Mouse (Mus musculus) CH12.LX (cell line): ENCODE data around the gene H2-DMa. TPM values are rescaled to one million over a fixed set of nuclear protein-coding genes. Genes with fewer than 3 reads are reported as not detected.

Experiments
- DNase-seq: peaks from one replicate; pipeline ENCODE4 v3.0.0-alpha.2; 2013; ENCODE audit errors: extremely low read depth
- H3K27ac ChIP-seq: 2 replicates; pipeline ENCODE4 v1.5.1; 2012; ENCODE audit warnings: low read depth, mild to moderate bottlenecking, control low read depth, moderate library complexity; ENCODE audit not compliant: insufficient read depth
- H3K27me3 ChIP-seq: replicated peaks from 2 replicates; pipeline ENCODE3; 2012; ENCODE audit warnings: inconsistent platforms
- H3K36me3 ChIP-seq, 2 experiments: replicated peaks in 1 of 2; 2 replicates each; pipeline versions ENCODE3 to v1.6.1; 2012; ENCODE audit warnings: inconsistent platforms in 1 of 2, low read length in 1 of 2, mild to moderate bottlenecking in 1 of 2, mixed read lengths in 1 of 2, moderate library complexity in 1 of 2; ENCODE audit not compliant: control insufficient read depth in 1 of 2, insufficient read depth in 1 of 2
- H3K4me1 ChIP-seq, 2 experiments: 2 replicates each; pipeline ENCODE4 v1.6.1; 2012; ENCODE audit warnings: inconsistent platforms in 1 of 2, moderate library complexity in 1 of 2; ENCODE audit not compliant: insufficient read depth in 2 of 2, control insufficient read depth in 1 of 2
- H3K4me2 ChIP-seq: 2 replicates; pipeline ENCODE4 v1.6.1; 2012; ENCODE audit warnings: low read depth, mild to moderate bottlenecking, control low read depth; ENCODE audit not compliant: poor library complexity, insufficient read depth, severe bottlenecking
- H3K4me3 ChIP-seq, 3 experiments: fragments of 150-350 bp in 1 of 3; sonication (generic) in 1 of 3; replicated peaks in 1 of 3; 2 replicates each; pipeline versions ENCODE3 to v1.5.1; 2011 to 2012; ENCODE audit warnings: low read depth in 2 of 3, low read length in 2 of 3, mild to moderate bottlenecking in 2 of 3, moderate library complexity in 2 of 3, control low read depth in 1 of 3, improper control_type of control experiment in 1 of 3, inconsistent platforms in 1 of 3, mixed read lengths in 1 of 3; ENCODE audit not compliant: poor library complexity in 1 of 3
- H3K79me2 ChIP-seq: replicated peaks from 2 replicates; pipeline ENCODE4 v1.6.1; 2012; ENCODE audit warnings: mild to moderate bottlenecking, moderate library complexity; ENCODE audit not compliant: control insufficient read depth, poor library complexity, insufficient read depth, severe bottlenecking; ENCODE audit errors: extremely low read depth
- H3K9ac ChIP-seq: 2 replicates; pipeline ENCODE4 v1.6.1; 2012; ENCODE audit warnings: low read depth, mild to moderate bottlenecking, control low read depth, moderate library complexity; ENCODE audit not compliant: insufficient read depth
- H3K9me3 ChIP-seq: replicated peaks from 2 replicates; pipeline ENCODE3; 2012; ENCODE audit warnings: low read length, inconsistent platforms, mixed read lengths
- BHLHE40 ChIP-seq: IDR thresholded peaks from 2 replicates; pipeline ENCODE4 v1.6.1; 2011; ENCODE audit warnings: mild to moderate bottlenecking, low read depth, low read length, improper control_type of control experiment
- CHD1 ChIP-seq: IDR thresholded peaks from 2 replicates; pipeline ENCODE4 v1.6.1; 2012; ENCODE audit warnings: low read depth, low read length, improper control_type of control experiment, inconsistent platforms
- ELF1 ChIP-seq: IDR thresholded peaks from 2 replicates; pipeline ENCODE4 v1.6.1; 2014; ENCODE audit warnings: low read depth, mild to moderate bottlenecking, inconsistent platforms, low read length, improper control_type of control experiment
- EP300 ChIP-seq: IDR thresholded peaks from 2 replicates; pipeline ENCODE4 v1.6.1; 2011; ENCODE audit warnings: low read length, improper control_type of control experiment
- ETS1 ChIP-seq: conservative IDR thresholded peaks from 2 replicates; pipeline ENCODE4 v1.6.1; 2012; ENCODE audit warnings: low read depth, mild to moderate bottlenecking, inconsistent platforms, low read length, improper control_type of control experiment, moderate library complexity
- GABPA ChIP-seq: IDR thresholded peaks from 2 replicates; pipeline ENCODE4 v1.6.1; 2012; ENCODE audit warnings: low read depth, low read length, improper control_type of control experiment, inconsistent platforms; ENCODE audit not compliant: insufficient replicate concordance
- HCFC1 ChIP-seq: IDR thresholded peaks from 2 replicates; pipeline ENCODE4 v1.6.1; 2012; ENCODE audit warnings: low read depth, mild to moderate bottlenecking, inconsistent platforms, low read length, improper control_type of control experiment
- IRF4 ChIP-seq: IDR thresholded peaks from 2 replicates; pipeline ENCODE4 v1.6.1; 2014; ENCODE audit warnings: low read depth, mild to moderate bottlenecking, inconsistent platforms, low read length, improper control_type of control experiment
- JUN ChIP-seq: IDR thresholded peaks from 2 replicates; pipeline ENCODE4 v1.6.1; 2011; ENCODE audit warnings: low read depth, mild to moderate bottlenecking, low read length, improper control_type of control experiment, moderate library complexity; ENCODE audit not compliant: insufficient read depth
- JUND ChIP-seq: conservative IDR thresholded peaks from 2 replicates; pipeline ENCODE4 v1.6.1; 2011; ENCODE audit warnings: low read depth, low read length, improper control_type of control experiment
- KAT2A ChIP-seq: IDR thresholded peaks from 2 replicates; pipeline ENCODE4 v1.6.1; 2012; ENCODE audit warnings: low read length, improper control_type of control experiment, inconsistent platforms; ENCODE audit not compliant: insufficient replicate concordance
- MAFK ChIP-seq: IDR thresholded peaks from 2 replicates; pipeline ENCODE4 v1.6.1; 2011; ENCODE audit warnings: low read length, improper control_type of control experiment; ENCODE audit not compliant: insufficient replicate concordance
- MAX ChIP-seq: IDR thresholded peaks from 2 replicates; pipeline ENCODE4 v1.6.1; 2011; ENCODE audit warnings: low read length, improper control_type of control experiment
- MAZ ChIP-seq: IDR thresholded peaks from 2 replicates; pipeline ENCODE4 v1.6.1; 2012; ENCODE audit warnings: low read depth, mild to moderate bottlenecking, inconsistent platforms, low read length, improper control_type of control experiment, moderate library complexity
- MYC ChIP-seq: IDR thresholded peaks from 2 replicates; pipeline ENCODE4 v1.6.1; 2011; ENCODE audit warnings: low read depth, mild to moderate bottlenecking, improper control_type of control experiment, low read length
- NRF1 ChIP-seq: IDR thresholded peaks from 2 replicates; pipeline ENCODE4 v1.6.1; 2014; ENCODE audit warnings: low read depth, mild to moderate bottlenecking, inconsistent platforms, low read length, improper control_type of control experiment, moderate library complexity
- PAX5 ChIP-seq: IDR thresholded peaks from 2 replicates; pipeline ENCODE4 v1.6.1; 2012; ENCODE audit warnings: low read length, inconsistent platforms, mixed read lengths
- POLR2A ChIP-seq: IDR thresholded peaks from 2 replicates; pipeline ENCODE4 v1.6.1; 2011; ENCODE audit warnings: low read depth, mild to moderate bottlenecking, improper control_type of control experiment, low read length
- POLR2AphosphoS2 ChIP-seq: IDR thresholded peaks from 2 replicates; pipeline ENCODE4 v1.6.1; 2011; ENCODE audit warnings: low read depth, low read length, improper control_type of control experiment
- RAD21 ChIP-seq: IDR thresholded peaks from 2 replicates; pipeline ENCODE4 v1.6.1; 2011; ENCODE audit warnings: low read depth, mild to moderate bottlenecking, low read length, improper control_type of control experiment, moderate library complexity
- RCOR1 ChIP-seq: conservative IDR thresholded peaks from 2 replicates; pipeline ENCODE4 v1.6.1; 2012; ENCODE audit warnings: low read depth, mild to moderate bottlenecking, inconsistent platforms, low read length, improper control_type of control experiment
- SIN3A ChIP-seq: IDR thresholded peaks from 2 replicates; pipeline ENCODE4 v1.6.1; 2012; ENCODE audit warnings: low read length, improper control_type of control experiment, inconsistent platforms
- SMC3 ChIP-seq: IDR thresholded peaks from 2 replicates; pipeline ENCODE4 v1.6.1; 2011; ENCODE audit warnings: low read depth, low read length, improper control_type of control experiment
- TBP ChIP-seq: conservative IDR thresholded peaks from 2 replicates; pipeline ENCODE4 v1.6.1; 2011; ENCODE audit warnings: low read depth, low read length, improper control_type of control experiment
- TCF12 ChIP-seq: IDR thresholded peaks from 2 replicates; pipeline ENCODE4 v1.6.1; 2014; ENCODE audit warnings: low read depth, mild to moderate bottlenecking, inconsistent platforms, low read length, improper control_type of control experiment
- UBTF ChIP-seq: IDR thresholded peaks from 2 replicates; pipeline ENCODE4 v1.6.1; 2012; ENCODE audit warnings: low read depth, mild to moderate bottlenecking, inconsistent platforms, low read length, improper control_type of control experiment, moderate library complexity
- USF1 ChIP-seq: IDR thresholded peaks from 2 replicates; pipeline ENCODE4 v1.6.1; 2014; ENCODE audit warnings: low read depth, mild to moderate bottlenecking, inconsistent platforms, low read length, improper control_type of control experiment
- USF2 ChIP-seq: conservative IDR thresholded peaks from 2 replicates; pipeline ENCODE4 v1.6.1; 2011; ENCODE audit warnings: low read depth, low read length, improper control_type of control experiment
- ZC3H11A ChIP-seq: IDR thresholded peaks from 2 replicates; pipeline ENCODE4 v1.6.1; 2012; ENCODE audit warnings: low read depth, mild to moderate bottlenecking, inconsistent platforms, low read length, improper control_type of control experiment
- ZKSCAN1 ChIP-seq: IDR thresholded peaks from 2 replicates; pipeline ENCODE4 v1.6.1; 2012; ENCODE audit warnings: low read depth, inconsistent platforms, low read length, improper control_type of control experiment, borderline replicate concordance
- ZNF384 ChIP-seq: IDR thresholded peaks from 2 replicates; pipeline ENCODE4 v1.6.1; 2012; ENCODE audit warnings: low read depth, low read length, improper control_type of control experiment, inconsistent platforms
- dilution Hi-C: fragments of 300-500 bp; cut with MboI; formaldehyde crosslinking; loops from 2 replicates; pipeline ENCODE4 v1.14.3; 2020; ENCODE audit warnings: low sequenced_read_pairs; ENCODE audit not compliant: extremely low pct_unique_long_range_greater_than_20kb, extremely low pct_ligation_motif_present
- in situ Hi-C: fragments of 300-500 bp; cut with MboI; formaldehyde crosslinking; loops from 3 replicates; pipeline ENCODE4 v1.14.3; 2019; ENCODE audit warnings: low sequenced_read_pairs, low pct_ligation_motif_present, low pct_unique_long_range_greater_than_20kb, mixed read lengths
- polyA plus RNA-seq: library from polyadenylated mRNA; unstranded; fragments of >175 nt; gene quantifications from 2 replicates; pipeline ENCODE4 v1.2.1, GENCODE M21; 2012; ENCODE audit warnings: low read depth; ENCODE audit not compliant: insufficient read length
- total RNA-seq, 2 experiments: library from RNA; depleted of rRNA; stranded (reverse); fragments of 300-350 nt in 1 of 2; fragments of >200 nt in 1 of 2; gene quantifications; 2 replicates each; pipeline ENCODE4 v1.2.3; 2012 to 2014

The H2-DMa gene
- total and polyA plus RNA-seq, 3 experiments = 67.7 to 119 (median 112) TPM

- in situ Hi-C loops = no loop called here
- peaks cover 25 to 59% of the 10 kb centered on the region in 2 experiments for H3K4me1 ChIP-seq
These were observed 67.5 kb downstream of the H2-DMa start for GRCm38 (mm10) chr17:34186885-34187260.

GRCm38 (mm10) chr17:34187261-34187916, 68.0 kb downstream of the H2-DMa start, which contains the start of the genes Tap1 and Psmb9:
Gene Tap1 (plus strand): TSS chr17:34187553.
Gene Psmb9 (minus strand): TSS chr17:34187764.
- H3K27ac ChIP-seq = peak within 1 kb of the TSS; percentile 98
- TF ChIP-seq USF1 = no peak
- no peak for TF ChIP-seq PAX5
- no peak for TF ChIP-seq SMC3
- TF ChIP-seq KAT2A = no peak
- TF ChIP-seq MYC = no peak; the same call in 1 of the 2 replicates
- TF ChIP-seq IRF4 = peak; percentile 25; the same call in 1 of the 2 replicates
- TF ChIP-seq ZC3H11A = no peak
- TF ChIP-seq TCF12 = peak; percentile 81
- TF ChIP-seq ZKSCAN1 = no peak
- TF ChIP-seq ZNF384 = no peak
- TF ChIP-seq MAFK = no peak
- TF ChIP-seq UBTF = no peak
- TF ChIP-seq USF2 = no peak
- TF ChIP-seq CHD1 = no peak; the same call in 1 of the 2 replicates
- no peak for TF ChIP-seq RAD21
- TF ChIP-seq POLR2A = peak; percentile 80
- TF ChIP-seq SIN3A = peak; percentile 71
- no peak for TF ChIP-seq GABPA
- no peak for TF ChIP-seq JUND
- TF ChIP-seq EP300 = no peak
- no peak; the same call in 1 of the 2 replicates for TF ChIP-seq RCOR1
- peak; percentile 83; the same call in 1 of the 2 replicates for TF ChIP-seq POLR2AphosphoS2
- peak; percentile 37; the same call in 1 of the 2 replicates for TF ChIP-seq TBP
- no peak for TF ChIP-seq JUN
- peak; percentile 3; the same call in 1 of the 2 replicates for TF ChIP-seq BHLHE40
- TF ChIP-seq ELF1 = peak; percentile 16
- TF ChIP-seq MAZ = no peak
- TF ChIP-seq NRF1 = peak; percentile 82
- peak; percentile 51 for TF ChIP-seq ETS1
- peak; percentile 47 for TF ChIP-seq HCFC1

More at GRCm38 (mm10) chr17:34186885-34187260, 67.5 kb downstream of the H2-DMa start:
- DNase-seq = no peak
- Histone ChIP-seq H3K4me3 (peak overlapping the region; percentile 98 to 100 (median 99)), H3K9ac (peak overlapping the region; percentile 100), H3K79me2 (peaks cover 84% of the 10 kb centered on the region), H3K36me3 (peaks cover 46 to 61% of the 10 kb centered on the region in 2 experiments), H3K27ac (peak overlapping the region; percentile 98), H3K4me2 (peak overlapping the region; percentile 63; the same call in 1 of the 2 replicates), H3K27me3 (no peaks in the 10 kb centered on the region), H3K9me3 (no peaks in the 10 kb centered on the region)
- TF ChIP-seq MAX = no peak
- 0 out of 2 replicates have a peak, but pooled peaks have one; percentile 9 for TF ChIP-seq MAZ
- TF ChIP-seq TBP = 0 out of 2 replicates have a peak, but pooled peaks have one; percentile 11
- dilution Hi-C loops = no loop called here

More at GRCm38 (mm10) chr17:34187261-34187916, 68.0 kb downstream of the H2-DMa start, which contains the start of the genes Tap1 and Psmb9:
- H3K9me3 ChIP-seq = no peaks in the 10 kb centered on the region
- peaks cover 25 to 57% of the 10 kb centered on the region in 2 experiments for H3K4me1 ChIP-seq
- peak within 1 kb of the TSS; percentile 98 to 100 (median 99) for H3K4me3 ChIP-seq
- DNase-seq = peak; percentile 97
- H3K79me2 ChIP-seq = peaks cover 86% of the 10 kb centered on the region
- H3K27me3 ChIP-seq = no peaks in the 10 kb centered on the region
- peak within 1 kb of the TSS; percentile 100 for H3K9ac ChIP-seq
- in situ Hi-C loops = no loop called here
- peak within 1 kb of the TSS; percentile 63 for H3K4me2 ChIP-seq
- dilution Hi-C loops = no loop called here
- peaks cover 43 to 61% of the 10 kb centered on the region in 2 experiments for H3K36me3 ChIP-seq
